Mouse (Mus musculus): ENCODE measurements around the gene Gm28036. TPM values are rescaled to one million over a fixed set of nuclear protein-coding genes. Genes with fewer than 3 reads are reported as not detected.

Gm28036 gene
- total and polyA plus RNA-seq, 3 experiments: 20.4 to 32.3 TPM; not detected in 1

- no peak overlapping the region for H3K4me3 ChIP-seq (ENCODE audit: control insufficient read depth in 1 of 2, insufficient read depth in 1 of 2, low read depth in 2 of 2, low read length in 2 of 2)
- H3K36me3 ChIP-seq (ENCODE audit: control insufficient read depth in 1 of 2, insufficient read depth in 2 of 2, low read length in 2 of 2): peaks cover 0 to 12% of the 10 kb centered on the region in 2 experiments; a peak in 2 of 4 replicates
- no peaks in the 10 kb centered on the region for H3K27me3 ChIP-seq (ENCODE audit: control insufficient read depth in 1 of 2, insufficient read depth in 2 of 2, low read length in 2 of 2)
- H3K9ac ChIP-seq (ENCODE audit: control insufficient read depth, low read depth, low read length, poor library complexity, severe bottlenecking): no peak overlapping the region
- H3K79me2 ChIP-seq (ENCODE audit: control insufficient read depth, insufficient read depth, low read length, poor library complexity): no peaks in the 10 kb centered on the region
- DNase-seq (ENCODE audit: low read depth, low spot score): no peak
- peaks cover 0 to 3% of the 10 kb centered on the region in 2 experiments; a peak in 1 of 4 replicates for H3K4me1 ChIP-seq (ENCODE audit: control insufficient read depth in 1 of 2, insufficient read depth in 2 of 2, low read length in 2 of 2)
- no peaks in the 10 kb centered on the region for H3K9me3 ChIP-seq (replicated peaks; ENCODE audit: insufficient read depth, low read length)
- no peak overlapping the region for H3K27ac ChIP-seq (ENCODE audit: control insufficient read depth, low read depth, low read length)
- TF ChIP-seq GATA1 (IDR thresholded peaks at IDR 0.05; ENCODE audit: low read depth, low read length): no peak
- no peak for TF ChIP-seq MAX (IDR thresholded peaks at IDR 0.05; ENCODE audit: low read length)
- no peak for TF ChIP-seq POLR2AphosphoS2 (IDR thresholded peaks at IDR 0.05; ENCODE audit: low read length)
- TF ChIP-seq GABPA (IDR thresholded peaks at IDR 0.05; ENCODE audit: low read depth, low read length): no peak
Observed at GRCm38 (mm10) chr2:156071236-156071635, 55.7 kb downstream of the Gm28036 start.

DNA sequence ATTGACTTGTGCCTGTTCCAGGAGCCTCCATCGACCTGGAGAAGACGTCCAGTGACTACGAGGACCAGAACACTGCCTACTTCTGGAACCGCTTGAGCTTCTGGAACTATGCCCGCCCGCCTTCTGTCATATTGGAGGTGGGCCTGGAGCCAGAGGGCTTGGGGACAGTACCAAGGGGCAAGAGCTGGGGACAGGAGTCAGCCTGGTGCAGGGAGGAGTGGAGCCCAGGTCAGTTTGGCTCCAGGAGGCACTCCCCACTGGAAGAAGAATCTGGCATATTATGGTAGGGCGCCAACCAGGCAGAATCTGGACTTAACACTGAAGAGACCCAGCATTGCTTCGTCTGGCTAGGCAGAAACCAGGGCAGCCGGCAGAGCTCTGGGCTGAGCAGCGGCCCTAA, 59.0 kb downstream of the Gm28036 start:
- Histone ChIP-seq H3K27me3 (ENCODE audit: control insufficient read depth in 1 of 2, insufficient read depth in 2 of 2, low read length in 2 of 2) (no peaks in the 10 kb centered on the region), H3K27ac (ENCODE audit: control insufficient read depth, low read depth, low read length) (no peak overlapping the region)
- no peak for TF ChIP-seq NELFE (IDR thresholded peaks at IDR 0.05; ENCODE audit: low read depth, low read length)
- TF ChIP-seq ZKSCAN1 (IDR thresholded peaks at IDR 0.05; ENCODE audit: low read depth, low read length): no peak
- TF ChIP-seq NRF1 (IDR thresholded peaks at IDR 0.05; ENCODE audit: insufficient read depth, low read depth, low read length, poor library complexity, severe bottlenecking): no peak

DNA sequence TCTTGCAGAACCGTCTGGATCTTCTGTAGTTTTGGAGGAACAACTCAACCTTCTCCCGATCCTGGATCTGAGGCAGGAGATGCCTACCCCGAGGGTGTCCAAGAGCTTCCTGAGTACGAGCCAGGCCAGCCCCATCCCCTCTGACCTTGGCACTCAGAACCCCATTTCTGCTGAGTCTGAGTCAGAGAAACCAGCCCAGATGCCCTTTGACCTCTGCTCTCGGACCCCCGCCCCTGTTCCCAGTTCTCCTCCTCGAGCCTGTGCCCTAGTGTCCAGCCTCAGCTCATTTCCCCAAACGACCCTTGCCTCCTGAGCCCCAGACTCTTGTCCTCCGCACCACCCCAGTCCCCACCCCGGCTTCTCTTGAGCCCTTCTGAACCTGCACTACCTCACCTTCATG, 60.8 kb downstream of the Gm28036 start:
- TF ChIP-seq CTCF (IDR thresholded peaks at IDR 0.05 in 2 of 3, conservative IDR thresholded peaks at IDR 0.05 in 1 of 3; ENCODE audit: control insufficient read depth in 1 of 3, insufficient read depth in 1 of 3, low read depth in 2 of 3, low read length in 3 of 3, poor library complexity in 1 of 3, severe bottlenecking in 1 of 3): no peak
- TF ChIP-seq ELF1 (IDR thresholded peaks at IDR 0.05; ENCODE audit: low read depth, low read length): no peak
- TF ChIP-seq USF2 (IDR thresholded peaks at IDR 0.05; ENCODE audit: borderline replicate concordance in 1 of 2, insufficient read depth in 1 of 2, low read depth in 1 of 2, low read length in 2 of 2): no peak
- no peak for TF ChIP-seq BHLHE40 (IDR thresholded peaks at IDR 0.05; ENCODE audit: borderline replicate concordance, low read depth, low read length)
- TF ChIP-seq UBTF (IDR thresholded peaks at IDR 0.05; ENCODE audit: borderline replicate concordance, insufficient read depth, low read depth, low read length): no peak
- 0 out of 2 replicates have a peak, but pooled peaks have one; percentile 1 for TF ChIP-seq SIN3A (IDR thresholded peaks at IDR 0.05; ENCODE audit: low read length)
- H3K36me3 ChIP-seq (ENCODE audit: control insufficient read depth in 1 of 2, insufficient read depth in 2 of 2, low read length in 2 of 2): peaks cover 2 to 4% of the 10 kb centered on the region in 2 experiments; a peak in 3 of 4 replicates
- H3K4me1 ChIP-seq (ENCODE audit: control insufficient read depth in 1 of 2, insufficient read depth in 2 of 2, low read length in 2 of 2): peaks cover 0 to 9% of the 10 kb centered on the region in 2 experiments; a peak in 3 of 4 replicates
- no peak for DNase-seq (ENCODE audit: low read depth, low spot score)
- peak overlapping the region; percentile 89 to 99 for H3K4me3 ChIP-seq (ENCODE audit: control insufficient read depth in 1 of 2, insufficient read depth in 1 of 2, low read depth in 2 of 2, low read length in 2 of 2)
- no peaks in the 10 kb centered on the region for H3K27me3 ChIP-seq (ENCODE audit: control insufficient read depth in 1 of 2, insufficient read depth in 2 of 2, low read length in 2 of 2)
- peaks cover 3% of the 10 kb centered on the region; the same call in 1 of the 2 replicates for H3K79me2 ChIP-seq (ENCODE audit: control insufficient read depth, insufficient read depth, low read length, poor library complexity)
- no peak overlapping the region for H3K27ac ChIP-seq (ENCODE audit: control insufficient read depth, low read depth, low read length)
- H3K9ac ChIP-seq (ENCODE audit: control insufficient read depth, low read depth, low read length, poor library complexity, severe bottlenecking): peak overlapping the region; percentile 68
- no peaks in the 10 kb centered on the region for H3K9me3 ChIP-seq (replicated peaks; ENCODE audit: insufficient read depth, low read length)

More for the DNA sequence above, 59.0 kb downstream of the Gm28036 start:
- H3K79me2 ChIP-seq (ENCODE audit: control insufficient read depth, insufficient read depth, low read length, poor library complexity): peaks cover 3% of the 10 kb centered on the region; the same call in 1 of the 2 replicates
- peaks cover 0 to 9% of the 10 kb centered on the region in 2 experiments; a peak in 3 of 4 replicates for H3K4me1 ChIP-seq (ENCODE audit: control insufficient read depth in 1 of 2, insufficient read depth in 2 of 2, low read length in 2 of 2)
- no peak overlapping the region for H3K9ac ChIP-seq (ENCODE audit: control insufficient read depth, low read depth, low read length, poor library complexity, severe bottlenecking)
- H3K36me3 ChIP-seq (ENCODE audit: control insufficient read depth in 1 of 2, insufficient read depth in 2 of 2, low read length in 2 of 2): peaks cover 4% of the 10 kb centered on the region in 2 experiments; a peak in 3 of 4 replicates
- H3K9me3 ChIP-seq (replicated peaks; ENCODE audit: insufficient read depth, low read length): no peaks in the 10 kb centered on the region
- DNase-seq (ENCODE audit: low read depth, low spot score): no peak
- no peak overlapping the region for H3K4me3 ChIP-seq (ENCODE audit: control insufficient read depth in 1 of 2, insufficient read depth in 1 of 2, low read depth in 2 of 2, low read length in 2 of 2)

Data from MEL (cell line).